Mouse (Mus musculus): ENCODE results near the gene Magi1. TPM values are rescaled to one million over a fixed set of nuclear protein-coding genes. Genes with fewer than 3 reads are reported as not detected.
"Not testable (repeated sequence)": the region's sequence is repeated elsewhere in the genome, so short reads cannot be mapped to it uniquely, and the experiment has no call there.

The Magi1 gene
- polyA plus RNA-seq, 1 experiment from 2014 or later = 23.5 TPM

- Histone ChIP-seq H3K4me1 (ENCODE audit: control insufficient read depth, insufficient read depth, low read length) (no peaks in the 10 kb centered on the region), H3K27ac (ENCODE audit: low read depth, low read length) (no peak overlapping the region), H3K27me3 (ENCODE audit: control insufficient read depth, insufficient read depth, low read length) (no peaks in the 10 kb centered on the region), H3K9me3 (ENCODE audit: control insufficient read depth, low read length) (no peaks in the 10 kb centered on the region), H3K36me3 (ENCODE audit: control insufficient read depth, insufficient read depth, low read length) (no peaks in the 10 kb centered on the region), H3K9ac (ENCODE audit: low read length) (no peak overlapping the region), H3K4me2 (ENCODE audit: low read depth) (no peak overlapping the region), H3K4me3 (ENCODE audit: low read depth, low read length) (no peak overlapping the region)
- 79% methylated on average over 8 of the region's 8 CpGs for WGBS
- ATAC-seq (ENCODE audit: insufficient read depth, low FRiP score, low TSS enrichment) = no peak
- no peak for DNase-seq (ENCODE audit: low spot score)
These were observed 635.0 kb downstream of the Magi1 start for GRCm38 (mm10) chr6:93648581-93649230.

- not testable (repeated sequence) for H3K27me3 ChIP-seq (ENCODE audit: control insufficient read depth, insufficient read depth, low read length); H3K9ac ChIP-seq (ENCODE audit: low read length); H3K27ac ChIP-seq (ENCODE audit: low read depth, low read length); ATAC-seq (ENCODE audit: insufficient read depth, low FRiP score, low TSS enrichment); H3K4me2 ChIP-seq (ENCODE audit: low read depth); H3K4me1 ChIP-seq (ENCODE audit: control insufficient read depth, insufficient read depth, low read length); H3K9me3 ChIP-seq (ENCODE audit: control insufficient read depth, low read length); H3K36me3 ChIP-seq (ENCODE audit: control insufficient read depth, insufficient read depth, low read length); H3K4me3 ChIP-seq (ENCODE audit: low read depth, low read length); DNase-seq (ENCODE audit: low spot score)
- 76% methylated on average over 5 of the region's 5 CpGs for WGBS
These were observed 653.9 kb downstream of the Magi1 start for GRCm38 (mm10) chr6:93629735-93630291.

- WGBS = 86% methylated on average over 5 of the region's 5 CpGs
- H3K27ac ChIP-seq (ENCODE audit: low read depth, low read length) = no peak overlapping the region
- 0 out of 2 replicates have a peak, but pooled peaks cover 3% of the 10 kb centered on the region for H3K4me1 ChIP-seq (ENCODE audit: control insufficient read depth, insufficient read depth, low read length)
- no peak overlapping the region for H3K4me3 ChIP-seq (ENCODE audit: low read depth, low read length)
- H3K4me2 ChIP-seq (ENCODE audit: low read depth) = no peak overlapping the region
- DNase-seq (ENCODE audit: low spot score) (no peak), ATAC-seq (ENCODE audit: insufficient read depth, low FRiP score, low TSS enrichment) (no peak)
- H3K36me3 ChIP-seq (ENCODE audit: control insufficient read depth, insufficient read depth, low read length) = no peaks in the 10 kb centered on the region
- H3K9ac ChIP-seq (ENCODE audit: low read length) = no peak overlapping the region
- H3K27me3 ChIP-seq (ENCODE audit: control insufficient read depth, insufficient read depth, low read length) = no peaks in the 10 kb centered on the region
- H3K9me3 ChIP-seq (ENCODE audit: control insufficient read depth, low read length) = no peaks in the 10 kb centered on the region
These were observed 656.5 kb downstream of the Magi1 start for GRCm38 (mm10) chr6:93627200-93627599.

Other genes with a start within 250 kb of the Magi1 start
- 7.6 and 8.2 TPM in 2 replicates for gene Slc25a26, start 216.4 kb upstream of the Magi1 start, polyA plus RNA-seq (2014; fragmentation: Nextera tagmentation; extraction: Ambion mirVana)

All from neural tube, embryonic 11.5 days (tissue).